Mouse (Mus musculus) kidney, adult 2 months (tissue): ENCODE data around the gene Atxn1.

Experiments used
- CTCF ChIP-seq: fragments of 200-500 bp; conservative IDR thresholded peaks from 2 replicates; pipeline ENCODE4 v1.5.1; 2011; ENCODE audit warnings: low read depth, mild to moderate bottlenecking, control low read depth, low read length, moderate library complexity, mixed read lengths; ENCODE audit not compliant: insufficient read depth, insufficient read length
- POLR2A ChIP-seq: fragments of 200-500 bp; IDR thresholded peaks from one replicate; pipeline ENCODE4 v1.6.1; 2011; ENCODE audit warnings: low read depth, low read length, control low read depth

DNA sequence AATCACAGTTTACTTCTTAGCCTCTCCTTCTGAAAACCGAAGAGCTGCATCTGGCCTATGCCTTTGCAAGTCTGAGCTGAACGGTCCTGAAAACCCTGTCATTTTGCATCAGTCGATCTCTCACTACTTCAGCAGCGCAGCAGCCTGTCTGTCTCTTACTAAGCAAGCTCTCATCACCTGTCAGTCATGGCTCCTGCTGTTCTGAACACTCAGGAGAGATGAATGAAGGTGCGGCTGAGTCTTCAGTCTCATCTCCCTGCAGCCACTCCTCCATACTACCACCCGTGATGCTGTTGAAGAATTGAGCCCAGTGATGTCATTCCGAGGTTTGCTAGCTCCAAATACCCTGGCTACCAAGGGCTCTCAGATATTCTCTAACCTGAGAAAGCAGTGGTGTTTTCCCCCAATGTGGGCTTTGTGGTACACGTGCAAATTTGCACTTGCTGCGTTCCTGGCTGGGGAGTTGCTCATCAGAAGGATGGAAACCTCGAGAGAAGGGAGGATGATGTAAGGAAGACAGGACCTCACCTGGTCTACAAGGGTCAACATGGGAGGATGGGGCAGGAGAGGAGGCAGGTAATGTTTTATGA lies 313.1 kb downstream of the Atxn1 start:
- TF ChIP-seq CTCF (no peak), POLR2A (no peak)
